Mouse (Mus musculus): ENCODE measurements around the gene Mrps23. TPM values are rescaled to one million over a fixed set of nuclear protein-coding genes. Genes with fewer than 3 reads are reported as not detected.
A peak's percentile ranks its signal among the peaks of the same experiment; 100 is the strongest.
"Not testable (repeated sequence)": the region's sequence is repeated elsewhere in the genome, so short reads cannot be mapped to it uniquely, and the experiment has no call there.

Gene Mrps23
- polyA plus RNA-seq, 1 experiment from 2014 or later: 52.7 TPM

DNA sequence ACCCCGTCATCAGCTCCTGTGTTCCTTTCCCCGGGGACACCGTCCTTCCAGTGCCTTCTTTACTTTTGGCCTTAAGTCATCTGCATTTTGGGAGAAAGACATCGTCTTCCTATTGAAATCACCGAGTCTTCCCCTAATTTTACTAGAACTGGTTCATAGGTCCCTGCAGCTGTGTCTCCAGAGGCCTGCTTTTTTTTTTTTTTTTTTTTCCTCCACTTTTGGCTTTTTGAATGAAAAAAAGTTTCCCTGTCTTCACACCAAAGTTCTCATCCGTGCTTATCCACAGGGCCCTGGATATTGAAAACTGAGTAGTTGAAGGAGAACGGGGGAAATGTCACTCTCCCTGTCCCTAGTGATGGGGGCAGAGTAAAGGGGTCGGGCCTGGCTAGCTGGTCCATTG is 16.0 kb upstream of the Mrps23 start:
- WGBS (ENCODE audit: missing documents): 34% methylated on average over 8 of the region's 8 CpGs
- Histone ChIP-seq H3K27ac (no peak overlapping the region), H3K79me2 (ENCODE audit: inconsistent target) (no peaks in the 10 kb centered on the region), H3K4me3 (ENCODE audit: inconsistent target) (peak overlapping the region; percentile 40; the same call in 1 of the 2 replicates), H3K36me3 (ENCODE audit: inconsistent target) (no peaks in the 10 kb centered on the region)

DNA sequence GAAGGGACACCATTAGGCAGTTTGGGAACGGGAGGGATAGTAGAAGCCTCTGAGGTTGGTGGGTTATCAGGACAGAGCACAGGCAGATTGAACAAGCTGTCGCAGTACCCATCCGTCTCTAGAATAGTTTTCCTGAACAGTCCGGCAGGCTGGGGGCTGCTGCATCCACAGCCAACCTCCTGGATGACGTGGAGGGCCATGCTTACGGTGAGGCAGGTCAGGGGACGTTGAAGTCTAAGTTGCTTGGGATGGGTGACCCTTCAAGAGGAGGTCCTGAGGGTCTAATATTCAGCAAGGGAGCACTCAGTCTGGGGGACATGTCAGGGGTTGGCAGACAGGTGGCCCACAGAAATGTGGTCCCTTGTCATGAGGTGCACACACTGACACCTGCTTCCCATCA is 15.6 kb upstream of the Mrps23 start:
- Histone ChIP-seq H3K36me3 (ENCODE audit: inconsistent target) (no peaks in the 10 kb centered on the region), H3K79me2 (ENCODE audit: inconsistent target) (no peaks in the 10 kb centered on the region), H3K27ac (no peak overlapping the region), H3K4me3 (ENCODE audit: inconsistent target) (no peak overlapping the region)
- over 99% methylated on average over 7 of the region's 7 CpGs for whole genome bisulfite sequencing (ENCODE audit: missing documents)

DNA sequence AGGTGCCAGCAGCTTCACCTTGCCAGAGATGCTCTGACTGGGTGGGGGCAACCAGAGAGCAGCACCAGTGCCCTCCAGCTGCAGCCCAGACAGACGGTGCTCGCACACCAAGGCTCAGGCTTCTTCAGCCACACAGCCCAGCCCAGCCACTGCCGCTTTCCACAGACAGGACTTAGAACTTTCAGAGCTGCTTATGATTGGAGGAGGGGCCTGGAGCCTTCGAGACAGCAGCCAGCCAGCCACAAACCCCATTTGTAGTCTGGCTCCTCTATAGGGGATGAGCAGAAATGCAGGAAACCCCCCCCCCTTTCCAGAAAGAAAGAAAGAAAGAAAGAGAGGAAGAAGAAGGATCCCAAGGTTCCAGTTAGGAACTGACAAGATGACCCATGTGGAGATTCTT is 11.6 kb upstream of the Mrps23 start:
- Histone ChIP-seq H3K79me2 (ENCODE audit: inconsistent target) (no peaks in the 10 kb centered on the region), H3K27ac (no peak overlapping the region), H3K36me3 (ENCODE audit: inconsistent target) (no peaks in the 10 kb centered on the region), H3K4me3 (ENCODE audit: inconsistent target) (no peak overlapping the region)
- 38% methylated on average over 4 of the region's 4 CpGs for WGBS (ENCODE audit: missing documents)

DNA sequence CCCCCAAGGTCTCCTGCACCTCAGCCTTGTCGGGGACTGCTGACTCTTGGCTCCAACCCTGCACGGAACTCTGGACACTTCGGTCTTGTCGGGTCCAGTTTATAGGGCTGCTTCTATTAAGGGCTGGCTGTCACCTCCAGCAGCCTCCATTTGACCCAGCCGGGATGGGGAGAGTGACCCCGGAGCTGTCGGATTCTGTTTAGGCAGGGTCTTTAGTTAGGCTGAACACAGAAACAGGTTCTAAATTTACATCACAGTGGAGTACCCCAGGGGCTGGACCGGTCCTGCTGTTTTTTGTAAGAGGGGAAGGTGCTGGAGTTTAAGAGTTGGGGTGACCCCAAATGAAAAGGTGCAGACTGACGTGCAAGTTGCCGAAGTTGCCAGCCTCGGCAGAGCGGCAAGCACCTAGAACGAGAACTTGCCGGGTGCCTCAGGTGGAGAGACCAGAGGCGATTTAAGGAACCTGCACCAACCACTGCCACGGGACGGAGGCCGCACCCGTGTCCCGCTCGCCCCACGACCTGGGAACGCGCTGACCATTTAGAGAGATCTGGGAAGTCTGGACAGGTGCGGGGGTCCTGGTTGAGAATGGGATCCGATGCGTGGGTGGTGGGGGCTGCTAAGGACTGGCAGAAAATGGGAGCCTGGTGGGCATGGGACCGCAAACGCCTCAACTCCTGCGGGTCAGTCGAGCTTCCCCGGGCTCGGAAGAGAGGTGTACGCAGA is 10.9 kb upstream of the Mrps23 start:
- Histone ChIP-seq H3K27ac (no peak overlapping the region), H3K36me3 (ENCODE audit: inconsistent target) (no peaks in the 10 kb centered on the region), H3K4me3 (ENCODE audit: inconsistent target) (no peak overlapping the region), H3K79me2 (ENCODE audit: inconsistent target) (no peaks in the 10 kb centered on the region)
- 16% methylated on average over 30 of the region's 34 CpGs for WGBS (ENCODE audit: missing documents)

DNA sequence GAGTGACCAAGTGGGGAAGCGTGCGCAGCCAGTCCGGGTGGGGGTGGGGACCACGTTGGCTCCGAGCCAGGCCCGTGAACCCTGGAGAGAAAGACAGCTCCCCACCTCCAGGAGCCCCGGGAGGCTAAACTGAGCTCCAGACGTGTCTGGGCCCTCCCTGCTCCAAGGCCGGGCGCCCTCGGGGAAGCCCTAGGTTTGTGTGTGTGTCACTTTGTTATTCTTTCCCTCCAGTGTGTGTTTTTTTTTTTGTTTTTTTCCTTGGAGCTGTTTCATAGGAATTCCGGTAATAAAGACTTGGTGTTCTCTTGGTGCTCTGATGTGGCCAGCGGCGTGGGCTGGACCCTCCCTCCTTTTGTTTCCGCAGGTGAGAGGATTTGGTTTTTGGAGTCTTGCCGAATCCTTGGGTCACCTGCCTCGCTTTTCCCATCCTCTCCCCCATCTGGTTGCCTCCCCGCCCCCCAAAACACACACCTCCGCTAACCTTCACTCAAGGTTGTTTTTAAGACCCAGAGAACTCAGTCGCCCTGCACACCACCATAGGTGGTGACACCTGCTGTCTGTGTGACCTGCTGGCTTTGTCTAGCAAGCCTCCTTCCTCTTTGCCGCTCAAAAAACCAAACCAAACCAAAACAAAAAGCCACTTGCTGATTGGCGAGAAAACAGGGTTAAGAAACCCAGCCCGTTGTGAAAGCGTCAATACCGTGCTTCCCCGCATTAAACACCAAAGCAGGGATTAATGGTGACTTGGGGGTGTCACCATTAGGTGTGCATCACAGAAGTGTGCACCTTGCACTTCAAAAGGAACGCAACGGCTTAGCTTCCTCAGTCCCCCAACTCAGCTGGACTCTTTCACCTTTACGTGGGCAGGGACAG is 10.1 kb upstream of the Mrps23 start:
- 6% methylated on average over 28 of the region's 29 CpGs for WGBS (ENCODE audit: missing documents)
- no peak overlapping the region for H3K27ac ChIP-seq
- H3K36me3 ChIP-seq (ENCODE audit: inconsistent target): no peaks in the 10 kb centered on the region
- no peak overlapping the region for H3K4me3 ChIP-seq (ENCODE audit: inconsistent target)
- H3K79me2 ChIP-seq (ENCODE audit: inconsistent target): no peaks in the 10 kb centered on the region

DNA sequence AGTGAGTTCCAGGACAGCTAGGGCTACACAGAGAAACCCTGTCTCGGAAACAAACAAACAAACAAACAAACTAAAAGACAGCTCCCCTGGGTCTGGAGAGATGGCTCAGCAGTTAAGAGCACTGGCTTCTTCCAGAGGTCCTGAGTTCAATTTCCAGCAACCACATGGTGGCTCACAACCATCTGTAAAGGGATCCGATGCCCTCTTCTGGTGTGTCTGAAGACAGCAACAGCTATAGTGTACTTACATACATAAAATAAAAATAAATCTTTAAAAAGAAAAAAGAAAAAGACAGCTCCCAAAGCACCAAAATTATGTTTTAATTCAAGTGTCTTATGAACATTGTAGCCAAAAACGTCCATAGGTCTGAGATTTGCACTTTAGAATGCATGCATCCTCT is 8.5 kb upstream of the Mrps23 start:
- not testable (repeated sequence) for H3K4me3 ChIP-seq (ENCODE audit: inconsistent target); H3K79me2 ChIP-seq (ENCODE audit: inconsistent target); H3K27ac ChIP-seq; H3K36me3 ChIP-seq (ENCODE audit: inconsistent target)
- WGBS (ENCODE audit: missing documents): 73% methylated on average over 2 of the region's 3 CpGs

DNA sequence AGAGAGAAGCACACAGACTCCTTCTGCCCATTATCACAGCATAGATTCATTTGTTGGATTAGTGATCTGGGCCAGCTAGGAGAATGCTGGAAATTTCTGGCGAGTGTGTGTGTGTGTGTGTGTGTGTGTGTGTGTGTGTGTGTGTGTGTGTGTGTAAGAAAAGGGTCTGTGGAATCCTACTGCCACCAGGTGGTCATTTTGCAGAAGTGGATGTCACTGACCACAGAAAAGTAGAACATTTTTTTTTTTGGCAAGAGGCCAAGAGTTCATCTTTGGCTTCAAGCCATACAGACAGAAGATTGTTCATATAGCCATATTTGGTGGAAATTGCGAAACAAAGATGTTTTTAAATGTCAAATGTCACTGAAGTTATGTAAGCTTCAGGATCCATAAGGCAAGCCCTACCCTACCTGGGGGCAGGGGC is 7.0 kb upstream of the Mrps23 start:
- no peaks in the 10 kb centered on the region for H3K36me3 ChIP-seq (ENCODE audit: inconsistent target)
- H3K79me2 ChIP-seq (ENCODE audit: inconsistent target): no peaks in the 10 kb centered on the region
- no peak overlapping the region for H3K27ac ChIP-seq
- WGBS (ENCODE audit: missing documents): 0% methylated on average over 1 of the region's 2 CpGs
- no peak overlapping the region for H3K4me3 ChIP-seq (ENCODE audit: inconsistent target)

DNA sequence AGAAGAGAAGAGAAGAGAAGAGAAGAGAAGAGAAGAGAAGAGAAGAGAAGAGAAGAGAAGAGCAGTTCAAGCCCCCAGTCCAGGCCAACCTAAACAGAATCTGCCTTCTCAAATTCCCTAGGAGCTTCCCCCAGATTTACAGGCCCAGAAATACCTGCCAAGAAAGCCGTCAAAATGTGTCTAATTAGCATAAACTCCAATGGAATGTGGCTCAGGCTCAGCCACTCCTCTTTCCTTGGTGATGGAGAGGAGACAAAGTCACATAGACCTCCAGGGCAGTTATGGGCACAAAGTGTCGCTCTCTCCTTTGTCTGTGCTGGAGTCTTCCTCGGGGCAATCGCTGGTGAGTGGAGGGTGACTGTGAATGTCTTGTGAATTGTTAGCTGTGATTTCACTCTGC is 6.0 kb upstream of the Mrps23 start:
- Histone ChIP-seq H3K27ac (no peak overlapping the region), H3K4me3 (ENCODE audit: inconsistent target) (no peak overlapping the region), H3K36me3 (ENCODE audit: inconsistent target) (no peaks in the 10 kb centered on the region), H3K79me2 (ENCODE audit: inconsistent target) (no peaks in the 10 kb centered on the region)
- 77% methylated on average over 4 of the region's 4 CpGs for WGBS (ENCODE audit: missing documents)

DNA sequence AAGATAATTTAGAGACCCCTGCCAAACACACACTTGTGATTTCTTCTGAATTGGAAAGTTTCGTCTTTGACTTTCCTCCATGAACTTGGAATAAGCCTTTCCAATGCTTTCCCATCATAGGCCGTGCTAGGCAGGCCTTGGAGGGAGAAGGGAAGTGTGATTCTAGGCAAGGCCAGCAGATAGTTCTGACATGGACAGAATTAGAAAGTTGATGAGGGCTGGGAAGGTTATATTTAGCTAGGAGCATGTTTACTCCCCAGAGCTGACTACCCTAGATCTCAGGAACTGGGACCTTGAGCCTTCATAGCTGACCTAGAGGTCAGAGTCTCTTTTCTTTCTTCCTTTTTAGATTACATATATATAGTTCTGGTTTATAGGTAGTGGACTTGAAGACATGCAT is 3.0 kb upstream of the Mrps23 start:
- no peak overlapping the region for H3K4me3 ChIP-seq (ENCODE audit: inconsistent target)
- H3K27ac ChIP-seq: no peak overlapping the region
- peaks cover 20% of the 10 kb centered on the region for H3K79me2 ChIP-seq (ENCODE audit: inconsistent target)
- no peaks in the 10 kb centered on the region for H3K36me3 ChIP-seq (ENCODE audit: inconsistent target)
- WGBS (ENCODE audit: missing documents): 94% methylated on average over 2 of the region's 2 CpGs

DNA sequence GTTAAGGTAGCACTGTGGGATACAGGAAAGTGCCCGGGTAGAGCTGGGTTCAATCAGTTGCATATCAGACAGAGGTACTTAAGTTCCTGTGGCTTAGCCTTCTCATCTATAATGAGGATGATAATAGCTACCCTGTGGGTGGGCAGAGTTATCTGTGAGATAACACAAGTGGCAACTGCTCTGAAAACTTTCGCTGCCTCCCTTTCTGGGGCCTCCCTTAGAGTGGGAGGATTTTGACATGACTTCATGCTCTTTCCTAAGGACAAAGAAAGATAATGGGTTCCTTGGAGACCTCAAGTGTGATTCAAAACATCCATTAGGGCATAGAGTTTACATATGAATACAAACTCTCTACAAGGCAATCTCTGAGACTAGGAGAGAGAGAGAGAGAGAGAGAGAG is 2.1 kb upstream of the Mrps23 start:
- Histone ChIP-seq H3K4me3 (ENCODE audit: inconsistent target) (no peak overlapping the region), H3K36me3 (ENCODE audit: inconsistent target) (no peaks in the 10 kb centered on the region), H3K79me2 (ENCODE audit: inconsistent target) (peaks cover 23% of the 10 kb centered on the region), H3K27ac (no peak overlapping the region)
- 94% methylated on average over 2 of the region's 2 CpGs for WGBS (ENCODE audit: missing documents)

DNA sequence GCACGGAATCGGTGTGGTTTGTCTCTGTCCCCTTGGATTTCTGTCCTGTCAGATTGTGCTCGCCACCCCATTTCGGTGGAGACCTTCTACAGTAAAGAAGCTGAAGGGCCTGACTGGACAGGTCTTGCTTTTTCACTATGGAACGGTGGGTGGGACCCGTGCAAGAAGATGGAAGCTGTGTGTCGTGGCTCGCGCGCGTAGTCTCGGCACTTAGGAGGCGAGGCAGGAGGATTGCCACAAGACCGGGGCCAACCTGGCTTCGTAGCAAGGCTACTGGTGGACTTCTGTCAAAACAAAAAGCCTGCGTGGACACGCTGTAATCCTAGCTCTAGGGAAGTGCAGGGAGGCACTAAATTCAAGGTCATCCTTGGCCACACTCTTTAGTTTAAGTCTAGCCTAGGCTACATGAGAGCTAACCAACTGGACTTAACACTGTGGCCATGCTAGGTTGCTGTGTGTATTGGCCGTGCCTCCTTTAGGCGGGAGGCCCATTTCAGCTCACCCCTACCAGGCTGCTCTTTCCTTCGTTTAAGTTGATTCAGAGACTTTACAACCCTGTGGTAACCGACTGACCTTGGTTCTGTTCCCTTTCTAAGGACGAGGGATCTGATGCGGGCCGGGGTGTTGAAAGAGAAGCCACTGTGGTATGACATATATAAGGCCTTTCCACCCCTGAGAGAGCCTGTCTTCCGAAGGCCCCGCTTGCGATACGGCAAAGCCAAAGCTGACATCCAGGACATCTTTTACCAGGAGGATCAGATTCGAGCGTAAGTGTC is 593 bp downstream of the Mrps23 start:
- Histone ChIP-seq H3K79me2 (ENCODE audit: inconsistent target) (peaks cover 40% of the 10 kb centered on the region), H3K36me3 (ENCODE audit: inconsistent target) (peaks cover 7% of the 10 kb centered on the region; the same call in 1 of the 2 replicates), H3K27ac (peak overlapping the region; percentile 82), H3K4me3 (ENCODE audit: inconsistent target) (peak overlapping the region; percentile 92)
- 24% methylated on average over 29 of the region's 30 CpGs for WGBS (ENCODE audit: missing documents)

DNA sequence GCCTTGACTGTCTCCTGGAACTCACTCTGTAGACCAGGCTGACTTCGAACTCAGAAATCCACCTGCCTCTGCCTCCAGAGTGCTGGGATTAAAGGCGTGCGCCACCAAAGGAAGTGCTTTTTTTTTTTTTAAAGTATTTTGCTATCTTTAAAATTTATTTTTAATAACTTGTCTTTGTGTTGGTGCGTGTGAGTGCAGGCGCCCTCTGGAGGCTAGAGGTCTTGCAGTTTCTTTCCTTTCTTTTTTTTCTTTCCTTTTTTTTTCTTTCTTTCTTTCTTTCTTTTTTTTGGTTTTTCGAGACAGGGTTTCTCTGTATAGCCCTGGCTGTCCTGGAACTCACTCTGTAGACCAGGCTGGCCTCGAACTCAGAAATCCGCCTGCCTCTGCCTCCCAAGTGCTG is 2.4 kb downstream of the Mrps23 start:
- peaks cover 24% of the 10 kb centered on the region for H3K36me3 ChIP-seq (ENCODE audit: inconsistent target)
- not testable (repeated sequence) for H3K4me3 ChIP-seq (ENCODE audit: inconsistent target); H3K27ac ChIP-seq
- WGBS (ENCODE audit: missing documents): 74% methylated on average over 4 of the region's 8 CpGs
- peaks cover 40% of the 10 kb centered on the region for H3K79me2 ChIP-seq (ENCODE audit: inconsistent target)

DNA sequence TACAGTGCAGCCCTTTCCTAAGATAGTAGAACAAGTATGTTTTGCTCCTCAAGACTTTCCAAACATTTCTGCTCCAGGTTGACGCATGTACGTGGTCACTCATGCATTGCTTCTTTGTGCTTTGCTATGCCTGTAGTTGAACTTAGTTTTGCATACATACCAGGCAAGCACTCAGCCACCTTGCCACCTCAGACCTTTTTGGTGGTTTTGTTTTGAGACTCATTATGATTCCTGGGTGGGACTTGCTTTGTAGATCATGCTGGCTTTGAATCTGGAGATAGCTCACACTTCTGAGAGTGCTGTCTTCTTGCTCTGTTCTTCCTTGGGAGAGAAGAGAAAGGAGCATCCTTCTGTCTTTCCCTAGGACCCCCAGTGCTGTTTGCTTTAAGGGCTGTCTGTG is 3.5 kb downstream of the Mrps23 start:
- H3K36me3 ChIP-seq (ENCODE audit: inconsistent target): peaks cover 24% of the 10 kb centered on the region

DNA sequence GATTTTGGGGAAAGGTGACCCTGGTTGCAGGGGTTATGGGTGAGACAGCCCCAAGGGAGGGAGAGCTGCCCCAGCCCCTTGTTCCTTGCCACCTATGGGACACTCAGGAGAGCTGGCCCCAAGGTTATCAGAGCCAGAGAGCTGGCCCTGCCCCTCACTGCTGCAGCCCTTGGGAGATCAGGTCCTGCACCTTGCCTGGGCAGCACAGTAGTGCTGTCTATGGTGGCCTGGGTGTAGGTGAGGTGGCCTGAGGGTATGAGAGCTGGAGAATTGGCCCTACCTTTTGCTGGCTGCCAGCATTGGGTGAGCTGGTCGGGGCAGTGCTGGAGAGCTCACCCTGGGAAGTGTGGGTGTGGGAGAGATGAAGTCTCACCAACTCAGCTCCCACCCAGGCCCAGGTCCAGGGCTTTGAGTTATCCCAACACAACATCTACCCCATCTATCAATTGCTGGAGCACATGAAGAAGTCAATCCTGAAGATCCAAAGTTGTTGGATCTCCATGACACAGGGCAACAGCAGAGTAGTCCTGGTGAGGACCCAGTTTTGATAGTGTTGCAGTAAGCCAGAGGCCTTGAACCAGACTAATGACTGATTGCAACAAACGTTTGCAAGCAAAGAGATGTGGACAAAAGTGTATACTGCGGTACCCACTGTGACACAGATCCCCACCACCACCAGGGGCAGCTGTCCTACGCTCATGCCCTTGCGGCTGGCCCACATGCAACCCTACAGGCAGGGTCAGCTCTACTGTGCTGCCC is 7.8 kb downstream of the Mrps23 start:
- no peak overlapping the region for H3K27ac ChIP-seq
- WGBS (ENCODE audit: missing documents): 91% methylated on average over 5 of the region's 5 CpGs
- H3K79me2 ChIP-seq (ENCODE audit: inconsistent target): peaks cover 18% of the 10 kb centered on the region; the same call in 1 of the 2 replicates
- H3K36me3 ChIP-seq (ENCODE audit: inconsistent target): peaks cover 24% of the 10 kb centered on the region
- H3K4me3 ChIP-seq (ENCODE audit: inconsistent target): no peak overlapping the region

More for the DNA sequence above, 3.5 kb downstream of the Mrps23 start:
- Histone ChIP-seq H3K27ac (no peak overlapping the region), H3K79me2 (ENCODE audit: inconsistent target) (peaks cover 40% of the 10 kb centered on the region), H3K4me3 (ENCODE audit: inconsistent target) (no peak overlapping the region)
- 100% methylated on average over 2 of the region's 2 CpGs for WGBS (ENCODE audit: missing documents)
